Mouse (Mus musculus): Measurements from ENCODE around the gene Rnf4.

Rnf4 gene

GRCm38 (mm10) chr5:34336097-34336774 lies at the start of gene Rnf4:
Gene Rnf4, plus strand, starts transcription at chr5:34336289.
- peak; percentile 97 to 99 for DNase-seq (ENCODE audit: low read depth in 2 of 2, low spot score in 2 of 2)

- no peak for DNase-seq (ENCODE audit: low read depth in 2 of 2, low spot score in 2 of 2)
These were observed 49.6 kb upstream of the Rnf4 start for GRCm38 (mm10) chr5:34286516-34286915.

- no peak for DNase-seq (ENCODE audit: low read depth in 2 of 2, low spot score in 2 of 2)
These were observed 48.9 kb upstream of the Rnf4 start for GRCm38 (mm10) chr5:34287001-34287837.

GRCm38 (mm10) chr5:34287838-34288145 lies 48.3 kb upstream of the Rnf4 start:
- no peak for DNase-seq (ENCODE audit: low read depth in 2 of 2, low spot score in 2 of 2)

GRCm38 (mm10) chr5:34288154-34288716 lies 47.9 kb upstream of the Rnf4 start, which contains the start of the genes Zfyve28 and Cfap99:
Gene Zfyve28, minus strand, starts transcription at chr5:34288449.
Gene Cfap99, plus strand, starts transcription at chr5:34288600.
- peak; percentile 3 to 9 for DNase-seq (ENCODE audit: low read depth in 2 of 2, low spot score in 2 of 2)

- no peak for DNase-seq (ENCODE audit: low read depth in 2 of 2, low spot score in 2 of 2)
These were observed 46.8 kb upstream of the Rnf4 start for GRCm38 (mm10) chr5:34289286-34289685.

GRCm38 (mm10) chr5:34293363-34293762 lies 42.7 kb upstream of the Rnf4 start:
- DNase-seq (ENCODE audit: low read depth in 2 of 2, low spot score in 2 of 2): no peak

GRCm38 (mm10) chr5:34294696-34295095 lies 41.4 kb upstream of the Rnf4 start:
- DNase-seq (ENCODE audit: low read depth in 2 of 2, low spot score in 2 of 2): no peak

- DNase-seq (ENCODE audit: low read depth in 2 of 2, low spot score in 2 of 2): no peak
These were observed 40.9 kb upstream of the Rnf4 start for GRCm38 (mm10) chr5:34295141-34295540.

- DNase-seq (ENCODE audit: low read depth in 2 of 2, low spot score in 2 of 2): no peak
These were observed 38.0 kb upstream of the Rnf4 start for GRCm38 (mm10) chr5:34298061-34298460.

GRCm38 (mm10) chr5:34298937-34299535 lies 37.1 kb upstream of the Rnf4 start:
- DNase-seq (ENCODE audit: low read depth in 2 of 2, low spot score in 2 of 2): no peak

- no peak for DNase-seq (ENCODE audit: low read depth in 2 of 2, low spot score in 2 of 2)
These were observed 33.7 kb upstream of the Rnf4 start for GRCm38 (mm10) chr5:34302377-34302776.

- DNase-seq (ENCODE audit: low read depth in 2 of 2, low spot score in 2 of 2): no peak
These were observed 27.1 kb upstream of the Rnf4 start for GRCm38 (mm10) chr5:34309016-34309415.

- DNase-seq (ENCODE audit: low read depth in 2 of 2, low spot score in 2 of 2): no peak
These were observed 16.5 kb upstream of the Rnf4 start for GRCm38 (mm10) chr5:34319491-34320034.

GRCm38 (mm10) chr5:34321236-34321635 lies 14.9 kb upstream of the Rnf4 start:
- no peak for DNase-seq (ENCODE audit: low read depth in 2 of 2, low spot score in 2 of 2)

GRCm38 (mm10) chr5:34325286-34325685 lies 10.8 kb upstream of the Rnf4 start:
- no peak for DNase-seq (ENCODE audit: low read depth in 2 of 2, low spot score in 2 of 2)

GRCm38 (mm10) chr5:34326249-34326691 lies 9.8 kb upstream of the Rnf4 start:
- no peak for DNase-seq (ENCODE audit: low read depth in 2 of 2, low spot score in 2 of 2)

GRCm38 (mm10) chr5:34326875-34327576 lies 9.1 kb upstream of the Rnf4 start:
- peak; percentile 51 to 58 for DNase-seq (ENCODE audit: low read depth in 2 of 2, low spot score in 2 of 2)

GRCm38 (mm10) chr5:34330136-34330535 lies 6.0 kb upstream of the Rnf4 start:
- DNase-seq (ENCODE audit: low read depth in 2 of 2, low spot score in 2 of 2): no peak

GRCm38 (mm10) chr5:34334081-34334480 lies 2.0 kb upstream of the Rnf4 start:
- DNase-seq (ENCODE audit: low read depth in 2 of 2, low spot score in 2 of 2): no peak
